Mouse (Mus musculus): ENCODE measurements around the gene Tacc3. TPM values are rescaled to one million over a fixed set of nuclear protein-coding genes. Genes with fewer than 3 reads are reported as not detected.

The Tacc3 gene
- polyA plus RNA-seq, 1 experiment from 2014 or later, result 127 TPM

DNA sequence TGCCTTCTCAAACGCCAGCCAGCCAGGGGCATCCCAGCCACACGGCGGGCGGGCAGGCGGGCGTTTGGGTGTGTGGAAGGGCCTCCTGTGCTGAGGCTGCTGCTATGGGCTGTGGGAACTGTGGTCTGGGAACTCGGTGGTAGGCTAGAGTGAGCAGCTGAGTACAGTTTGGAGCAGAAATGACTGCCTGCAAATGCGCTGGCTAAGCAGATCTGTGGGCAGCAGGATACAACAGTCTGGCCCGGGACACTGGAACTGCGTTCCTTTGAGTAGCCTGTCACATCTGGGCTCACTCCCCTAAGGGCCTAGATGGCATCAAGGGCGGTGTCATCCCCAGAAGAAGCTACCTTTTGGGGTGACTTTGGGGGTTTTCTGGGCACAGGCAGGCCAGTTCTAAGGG, 43.9 kb downstream of the Tacc3 start:
- 78% methylated on average over 11 of the region's 11 CpGs for WGBS

DNA sequence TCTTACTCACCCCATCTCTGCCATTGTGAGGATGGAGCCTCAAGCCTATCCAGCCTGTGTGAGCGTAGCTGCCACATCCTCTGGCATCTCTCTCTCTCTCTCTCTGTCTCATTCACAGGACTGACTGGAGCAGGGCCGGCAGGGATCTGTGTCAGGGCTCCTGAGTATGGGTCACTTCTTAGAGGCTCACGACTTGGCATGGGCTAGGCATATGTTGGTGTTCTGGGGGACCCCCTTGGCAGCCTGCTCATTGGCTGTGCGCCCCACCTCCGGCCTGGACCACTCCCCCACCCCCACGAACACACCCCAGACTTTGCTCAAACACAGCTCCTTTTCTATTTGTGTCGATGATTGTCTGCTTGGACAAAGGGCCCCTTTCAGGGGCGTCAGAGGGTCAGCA, 46.1 kb downstream of the Tacc3 start:
- WGBS, result 41% methylated on average over 8 of the region's 8 CpGs
- DNase-seq (ENCODE audit: low spot score) (no peak), ATAC-seq (ENCODE audit: low read depth) (no peak)
- H3K4me3 ChIP-seq (ENCODE audit: low read depth, low read length), result no peak overlapping the region
- H3K27ac ChIP-seq (replicated peaks; ENCODE audit: low read depth, low read length), result no peak overlapping the region
- H3K9me3 ChIP-seq (ENCODE audit: control insufficient read depth, low read length), result no peaks in the 10 kb centered on the region
- H3K27me3 ChIP-seq (replicated peaks; ENCODE audit: control insufficient read depth, insufficient read depth, low read length), result no peaks in the 10 kb centered on the region
- H3K4me2 ChIP-seq (ENCODE audit: low read depth, low read length), result no peak overlapping the region
- peaks cover 16% of the 10 kb centered on the region for H3K4me1 ChIP-seq (ENCODE audit: control insufficient read depth, insufficient read depth, low read length)
- H3K9ac ChIP-seq (ENCODE audit: low read depth, low read length), result no peak overlapping the region
- H3K36me3 ChIP-seq (ENCODE audit: control insufficient read depth, insufficient read depth, low read length), result no peaks in the 10 kb centered on the region

More for the DNA sequence above, 43.9 kb downstream of the Tacc3 start:
- ATAC-seq (ENCODE audit: low read depth), result no peak
- DNase-seq (ENCODE audit: low spot score), result no peak
- Histone ChIP-seq H3K27ac (replicated peaks; ENCODE audit: low read depth, low read length) (no peak overlapping the region), H3K9ac (ENCODE audit: low read depth, low read length) (no peak overlapping the region), H3K4me2 (ENCODE audit: low read depth, low read length) (no peak overlapping the region), H3K4me3 (ENCODE audit: low read depth, low read length) (no peak overlapping the region), H3K36me3 (ENCODE audit: control insufficient read depth, insufficient read depth, low read length) (no peaks in the 10 kb centered on the region), H3K27me3 (replicated peaks; ENCODE audit: control insufficient read depth, insufficient read depth, low read length) (no peaks in the 10 kb centered on the region), H3K9me3 (ENCODE audit: control insufficient read depth, low read length) (no peaks in the 10 kb centered on the region), H3K4me1 (ENCODE audit: control insufficient read depth, insufficient read depth, low read length) (peaks cover 31% of the 10 kb centered on the region)

DNA sequence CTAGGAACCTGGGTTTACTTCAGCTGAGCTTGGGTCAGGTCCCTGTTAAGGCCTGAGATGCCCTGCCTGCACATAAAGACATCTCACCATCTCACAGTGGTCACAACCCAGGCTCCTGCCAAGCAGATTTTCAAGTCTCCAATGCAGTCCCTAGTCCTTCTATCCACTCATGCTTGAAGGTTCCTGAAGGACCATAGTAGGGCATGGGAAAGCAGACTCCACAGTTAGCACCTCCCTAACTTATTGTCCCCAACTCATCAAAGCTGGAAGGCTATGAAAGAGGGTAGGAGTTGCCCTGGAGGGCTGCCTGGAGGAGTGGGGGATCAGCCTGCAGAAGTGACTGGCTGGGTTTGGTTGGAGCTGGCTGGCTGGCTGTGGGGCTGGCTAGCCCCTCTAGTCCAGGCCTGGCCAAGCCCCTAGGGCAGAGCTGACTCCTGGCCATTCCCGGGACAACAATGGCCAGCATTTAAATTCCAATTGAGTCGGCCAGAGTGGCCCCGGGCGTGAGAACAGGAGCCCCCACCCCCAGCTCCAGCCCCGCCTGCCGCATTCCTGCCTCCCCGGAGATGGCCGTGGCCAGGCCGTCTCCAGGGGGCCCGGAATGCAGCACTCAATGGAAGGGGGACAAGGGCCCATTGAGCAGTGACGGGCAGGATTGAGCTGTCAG, 47.1 kb downstream of the Tacc3 start:
- WGBS, result 13% methylated on average over 3 of the region's 11 CpGs
- no peak overlapping the region for H3K27ac ChIP-seq (replicated peaks; ENCODE audit: low read depth, low read length)
- no peaks in the 10 kb centered on the region for H3K36me3 ChIP-seq (ENCODE audit: control insufficient read depth, insufficient read depth, low read length)
- H3K4me1 ChIP-seq (ENCODE audit: control insufficient read depth, insufficient read depth, low read length), result peaks cover 15% of the 10 kb centered on the region
- H3K27me3 ChIP-seq (replicated peaks; ENCODE audit: control insufficient read depth, insufficient read depth, low read length), result no peaks in the 10 kb centered on the region
- H3K4me3 ChIP-seq (ENCODE audit: low read depth, low read length), result no peak overlapping the region
- peak; percentile 44; the same call in 1 of the 2 replicates for ATAC-seq (ENCODE audit: low read depth)
- H3K9ac ChIP-seq (ENCODE audit: low read depth, low read length), result no peak overlapping the region
- no peak overlapping the region for H3K4me2 ChIP-seq (ENCODE audit: low read depth, low read length)
- H3K9me3 ChIP-seq (ENCODE audit: control insufficient read depth, low read length), result no peaks in the 10 kb centered on the region
- DNase-seq (ENCODE audit: low spot score), result no peak

DNA sequence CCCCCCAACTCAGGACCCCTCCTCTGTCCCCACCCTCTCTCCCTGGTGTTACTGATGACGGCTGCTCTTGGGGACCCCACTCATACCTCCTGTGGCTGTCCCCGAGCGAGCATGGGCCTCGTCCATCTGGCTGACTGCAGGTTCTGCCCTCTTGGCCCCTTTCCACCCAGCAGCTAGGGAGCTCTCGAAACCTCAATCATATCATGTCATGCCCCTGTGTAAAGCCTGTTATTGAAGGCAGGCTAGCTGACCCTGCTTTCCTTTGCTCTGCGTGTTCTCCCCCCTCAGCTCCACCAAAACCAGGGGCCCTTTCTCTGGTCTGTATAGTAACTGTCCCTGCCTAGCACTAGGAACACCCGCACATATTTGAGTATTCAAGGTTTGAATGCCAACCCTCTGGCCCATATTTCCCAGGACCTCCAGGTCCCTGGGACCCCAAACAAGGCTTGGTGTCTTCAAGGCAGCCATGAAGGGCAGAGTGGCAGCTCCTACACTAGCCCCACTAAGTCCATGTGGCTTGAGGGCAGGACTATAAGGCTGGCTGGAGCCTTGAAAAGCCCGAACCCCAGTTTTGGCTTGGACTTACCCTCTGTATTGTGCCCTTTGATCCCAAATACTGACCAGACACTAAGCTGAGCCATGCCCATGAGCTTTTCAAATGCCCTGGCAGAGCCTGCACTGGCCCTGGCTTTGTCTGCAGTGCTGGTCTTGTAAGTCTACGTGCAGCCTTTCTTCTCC, 47.9 kb downstream of the Tacc3 start:
- Histone ChIP-seq H3K36me3 (ENCODE audit: control insufficient read depth, insufficient read depth, low read length) (no peaks in the 10 kb centered on the region), H3K4me3 (ENCODE audit: low read depth, low read length) (no peak overlapping the region), H3K9me3 (ENCODE audit: control insufficient read depth, low read length) (no peaks in the 10 kb centered on the region), H3K27me3 (replicated peaks; ENCODE audit: control insufficient read depth, insufficient read depth, low read length) (no peaks in the 10 kb centered on the region), H3K4me2 (ENCODE audit: low read depth, low read length) (no peak overlapping the region), H3K27ac (replicated peaks; ENCODE audit: low read depth, low read length) (peak overlapping the region; percentile 10; the same call in 1 of the 2 replicates), H3K9ac (ENCODE audit: low read depth, low read length) (no peak overlapping the region), H3K4me1 (ENCODE audit: control insufficient read depth, insufficient read depth, low read length) (peaks cover 8% of the 10 kb centered on the region)
- DNase-seq (ENCODE audit: low spot score) (no peak), ATAC-seq (ENCODE audit: low read depth) (peak; percentile 34)
- whole genome bisulfite sequencing, result 39% methylated on average over 7 of the region's 9 CpGs

DNA sequence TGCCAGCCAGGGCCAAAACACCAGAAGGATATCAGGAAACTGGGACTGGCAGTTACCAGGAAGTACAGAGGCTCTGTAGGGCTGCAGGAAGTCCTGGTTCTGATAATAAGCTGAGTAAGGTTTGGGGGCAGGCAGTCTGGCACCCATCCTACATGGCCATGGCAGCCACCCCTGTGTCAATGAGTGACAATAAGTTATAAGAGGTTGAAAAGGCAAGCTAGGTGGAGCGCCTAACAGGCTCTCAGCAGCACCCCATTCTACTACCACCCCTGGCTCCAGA, 48.4 kb downstream of the Tacc3 start:
- ATAC-seq (ENCODE audit: low read depth) (no peak), DNase-seq (ENCODE audit: low spot score) (no peak)
- H3K4me3 ChIP-seq (ENCODE audit: low read depth, low read length), result no peak overlapping the region
- H3K9ac ChIP-seq (ENCODE audit: low read depth, low read length), result no peak overlapping the region
- H3K27me3 ChIP-seq (replicated peaks; ENCODE audit: control insufficient read depth, insufficient read depth, low read length), result no peaks in the 10 kb centered on the region
- H3K4me2 ChIP-seq (ENCODE audit: low read depth, low read length), result no peak overlapping the region
- H3K27ac ChIP-seq (replicated peaks; ENCODE audit: low read depth, low read length), result peak overlapping the region; percentile 10; the same call in 1 of the 2 replicates
- no peaks in the 10 kb centered on the region for H3K9me3 ChIP-seq (ENCODE audit: control insufficient read depth, low read length)
- H3K36me3 ChIP-seq (ENCODE audit: control insufficient read depth, insufficient read depth, low read length), result no peaks in the 10 kb centered on the region
- H3K4me1 ChIP-seq (ENCODE audit: control insufficient read depth, insufficient read depth, low read length), result peaks cover 6% of the 10 kb centered on the region
- WGBS, result 93% methylated on average over 1 of the region's 1 CpGs

DNA sequence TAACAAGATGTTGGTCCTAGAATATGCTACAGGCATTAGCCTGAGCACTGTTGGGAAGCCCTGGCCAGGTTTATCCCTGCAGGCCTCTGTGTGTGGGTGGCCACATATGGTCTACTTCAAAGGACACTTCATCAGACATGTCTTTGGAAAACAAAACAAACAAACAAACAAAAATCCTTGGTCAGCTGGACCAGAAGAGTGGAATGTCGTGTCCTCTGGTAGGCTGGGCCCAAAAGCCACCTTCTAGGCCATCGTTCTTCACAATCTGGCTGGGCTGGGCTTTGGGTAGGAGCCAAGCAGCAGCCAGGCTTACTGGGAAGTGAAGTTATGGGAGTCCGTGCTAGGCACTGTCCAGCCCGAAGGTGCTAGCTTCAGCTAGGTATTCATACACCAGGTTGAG, 49.2 kb downstream of the Tacc3 start:
- 63% methylated on average over 4 of the region's 4 CpGs for WGBS
- H3K4me1 ChIP-seq (ENCODE audit: control insufficient read depth, insufficient read depth, low read length), result peaks cover 6% of the 10 kb centered on the region
- H3K27ac ChIP-seq (replicated peaks; ENCODE audit: low read depth, low read length), result no peak overlapping the region

DNA sequence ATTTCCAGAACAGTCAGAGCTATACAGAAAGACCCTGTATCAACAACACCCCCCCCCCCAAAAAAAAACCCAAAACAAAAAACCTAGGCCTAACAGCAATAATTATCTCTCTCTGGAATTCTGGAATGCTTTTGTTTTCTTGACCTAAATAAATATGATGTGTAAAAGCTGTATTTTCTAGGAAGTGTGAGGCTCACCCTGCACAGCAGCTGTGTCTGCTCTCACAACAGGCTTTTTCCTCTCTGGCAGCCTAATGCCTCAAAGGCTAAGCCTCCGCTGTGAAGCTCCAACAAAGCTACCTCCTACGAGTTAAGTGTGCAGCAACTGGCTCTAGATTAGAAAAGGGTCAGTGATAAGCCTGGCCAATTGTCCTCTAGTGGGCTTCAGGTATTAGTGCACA, 51.1 kb downstream of the Tacc3 start:
- peaks cover 6% of the 10 kb centered on the region for H3K4me1 ChIP-seq (ENCODE audit: control insufficient read depth, insufficient read depth, low read length)
- H3K27me3 ChIP-seq (replicated peaks; ENCODE audit: control insufficient read depth, insufficient read depth, low read length), result no peaks in the 10 kb centered on the region
- no peak overlapping the region for H3K4me2 ChIP-seq (ENCODE audit: low read depth, low read length)
- ATAC-seq (ENCODE audit: low read depth) (no peak), DNase-seq (ENCODE audit: low spot score) (no peak)
- no peaks in the 10 kb centered on the region for H3K36me3 ChIP-seq (ENCODE audit: control insufficient read depth, insufficient read depth, low read length)
- H3K27ac ChIP-seq (replicated peaks; ENCODE audit: low read depth, low read length), result no peak overlapping the region
- WGBS, result 42% methylated on average over 2 of the region's 2 CpGs
- H3K4me3 ChIP-seq (ENCODE audit: low read depth, low read length), result no peak overlapping the region
- no peak overlapping the region for H3K9ac ChIP-seq (ENCODE audit: low read depth, low read length)
- no peaks in the 10 kb centered on the region for H3K9me3 ChIP-seq (ENCODE audit: control insufficient read depth, low read length)

More for the DNA sequence above, 49.2 kb downstream of the Tacc3 start:
- DNase-seq (ENCODE audit: low spot score), result no peak
- no peak overlapping the region for H3K9ac ChIP-seq (ENCODE audit: low read depth, low read length)
- no peaks in the 10 kb centered on the region for H3K27me3 ChIP-seq (replicated peaks; ENCODE audit: control insufficient read depth, insufficient read depth, low read length)
- H3K9me3 ChIP-seq (ENCODE audit: control insufficient read depth, low read length), result no peaks in the 10 kb centered on the region
- H3K4me3 ChIP-seq (ENCODE audit: low read depth, low read length), result no peak overlapping the region
- no peak overlapping the region for H3K4me2 ChIP-seq (ENCODE audit: low read depth, low read length)
- ATAC-seq (ENCODE audit: low read depth), result no peak
- no peaks in the 10 kb centered on the region for H3K36me3 ChIP-seq (ENCODE audit: control insufficient read depth, insufficient read depth, low read length)

DNA sequence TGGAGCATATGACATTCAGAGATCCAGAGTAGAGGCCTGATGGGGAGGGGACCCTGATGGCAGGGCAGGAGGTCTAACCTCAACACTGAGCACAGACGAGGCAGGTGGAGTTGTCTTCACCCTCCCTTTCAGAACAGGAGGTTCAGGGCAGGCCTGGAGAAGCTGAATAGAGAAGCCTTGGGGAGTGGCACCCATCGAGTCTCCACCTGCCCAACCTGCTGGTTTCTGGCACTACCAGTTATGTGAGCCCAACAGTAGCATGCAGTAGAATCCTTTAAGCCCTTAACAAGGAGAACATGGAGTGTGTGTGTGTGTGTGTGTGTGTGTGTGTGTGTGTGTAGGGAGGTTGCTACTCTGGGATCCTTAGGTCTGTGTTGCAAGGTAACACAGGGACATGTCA, 54.6 kb downstream of the Tacc3 start:
- peak; percentile 78 for DNase-seq (ENCODE audit: low spot score)
- Histone ChIP-seq H3K4me1 (ENCODE audit: control insufficient read depth, insufficient read depth, low read length) (peaks cover 3% of the 10 kb centered on the region; the same call in 1 of the 2 replicates), H3K4me3 (ENCODE audit: low read depth, low read length) (no peak overlapping the region), H3K4me2 (ENCODE audit: low read depth, low read length) (no peak overlapping the region), H3K27ac (replicated peaks; ENCODE audit: low read depth, low read length) (0 out of 2 replicates have a peak overlapping the region, but pooled peaks have one; percentile 18), H3K27me3 (replicated peaks; ENCODE audit: control insufficient read depth, insufficient read depth, low read length) (no peaks in the 10 kb centered on the region), H3K9ac (ENCODE audit: low read depth, low read length) (no peak overlapping the region), H3K9me3 (ENCODE audit: control insufficient read depth, low read length) (no peaks in the 10 kb centered on the region), H3K36me3 (ENCODE audit: control insufficient read depth, insufficient read depth, low read length) (no peaks in the 10 kb centered on the region)
- 77% methylated on average over 2 of the region's 2 CpGs for WGBS
- ATAC-seq (ENCODE audit: low read depth), result peak; percentile 80

DNA sequence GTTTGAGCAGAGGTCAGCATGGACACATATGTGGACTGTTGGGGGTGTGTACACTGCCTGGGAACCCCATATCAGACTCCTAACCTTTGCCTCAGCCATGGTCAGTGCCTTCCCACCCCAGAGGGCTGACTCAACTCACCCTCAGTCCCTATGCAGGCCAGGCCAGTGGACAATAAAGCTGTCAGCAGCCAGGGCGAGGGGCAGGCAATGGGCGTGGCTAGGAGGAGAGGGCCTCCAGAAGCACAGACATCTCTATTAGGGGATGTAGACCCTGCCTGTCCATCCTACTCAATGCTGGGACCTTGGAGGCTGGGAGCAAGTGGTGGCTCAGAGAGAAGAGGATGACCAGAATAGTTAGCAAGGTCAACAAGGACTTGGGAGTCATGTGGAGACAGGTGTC, 57.3 kb downstream of the Tacc3 start:
- DNase-seq (ENCODE audit: low spot score), result no peak
- Histone ChIP-seq H3K4me1 (ENCODE audit: control insufficient read depth, insufficient read depth, low read length) (peaks cover 3% of the 10 kb centered on the region; the same call in 1 of the 2 replicates), H3K36me3 (ENCODE audit: control insufficient read depth, insufficient read depth, low read length) (no peaks in the 10 kb centered on the region), H3K4me2 (ENCODE audit: low read depth, low read length) (no peak overlapping the region), H3K27ac (replicated peaks; ENCODE audit: low read depth, low read length) (no peak overlapping the region), H3K27me3 (replicated peaks; ENCODE audit: control insufficient read depth, insufficient read depth, low read length) (no peaks in the 10 kb centered on the region), H3K9ac (ENCODE audit: low read depth, low read length) (no peak overlapping the region), H3K9me3 (ENCODE audit: control insufficient read depth, low read length) (no peaks in the 10 kb centered on the region), H3K4me3 (ENCODE audit: low read depth, low read length) (no peak overlapping the region)
- WGBS, result 65% methylated on average over 2 of the region's 2 CpGs
- ATAC-seq (ENCODE audit: low read depth), result no peak
